Mouse (Mus musculus) CH12.LX (cell line): ENCODE measurements around the gene Lmf2. TPM values are rescaled to one million over a fixed set of nuclear protein-coding genes. Genes with fewer than 3 reads are reported as not detected.

Experiments used
- DNase-seq: peaks from one replicate; pipeline ENCODE4 v3.0.0-alpha.2; 2013; ENCODE audit errors: extremely low read depth
- H3K27ac ChIP-seq: 2 replicates; pipeline ENCODE4 v1.5.1; 2012; ENCODE audit warnings: low read depth, mild to moderate bottlenecking, control low read depth, moderate library complexity; ENCODE audit not compliant: insufficient read depth
- H3K27me3 ChIP-seq: replicated peaks from 2 replicates; pipeline ENCODE3; 2012; ENCODE audit warnings: inconsistent platforms
- H3K36me3 ChIP-seq, 2 experiments: replicated peaks in 1 of 2; 2 replicates each; pipeline versions ENCODE3 to v1.6.1; 2012; ENCODE audit warnings: inconsistent platforms in 1 of 2, low read length in 1 of 2, mild to moderate bottlenecking in 1 of 2, mixed read lengths in 1 of 2, moderate library complexity in 1 of 2; ENCODE audit not compliant: control insufficient read depth in 1 of 2, insufficient read depth in 1 of 2
- H3K4me1 ChIP-seq, 2 experiments: 2 replicates each; pipeline ENCODE4 v1.6.1; 2012; ENCODE audit warnings: inconsistent platforms in 1 of 2, moderate library complexity in 1 of 2; ENCODE audit not compliant: insufficient read depth in 2 of 2, control insufficient read depth in 1 of 2
- H3K4me2 ChIP-seq: 2 replicates; pipeline ENCODE4 v1.6.1; 2012; ENCODE audit warnings: low read depth, mild to moderate bottlenecking, control low read depth; ENCODE audit not compliant: poor library complexity, insufficient read depth, severe bottlenecking
- H3K4me3 ChIP-seq, 3 experiments: fragments of 150-350 bp in 1 of 3; sonication (generic) in 1 of 3; replicated peaks in 1 of 3; 2 replicates each; pipeline versions ENCODE3 to v1.5.1; 2011 to 2012; ENCODE audit warnings: low read depth in 2 of 3, low read length in 2 of 3, mild to moderate bottlenecking in 2 of 3, moderate library complexity in 2 of 3, control low read depth in 1 of 3, improper control_type of control experiment in 1 of 3, inconsistent platforms in 1 of 3, mixed read lengths in 1 of 3; ENCODE audit not compliant: poor library complexity in 1 of 3
- H3K79me2 ChIP-seq: replicated peaks from 2 replicates; pipeline ENCODE4 v1.6.1; 2012; ENCODE audit warnings: mild to moderate bottlenecking, moderate library complexity; ENCODE audit not compliant: control insufficient read depth, poor library complexity, insufficient read depth, severe bottlenecking; ENCODE audit errors: extremely low read depth
- H3K9ac ChIP-seq: 2 replicates; pipeline ENCODE4 v1.6.1; 2012; ENCODE audit warnings: low read depth, mild to moderate bottlenecking, control low read depth, moderate library complexity; ENCODE audit not compliant: insufficient read depth
- H3K9me3 ChIP-seq: replicated peaks from 2 replicates; pipeline ENCODE3; 2012; ENCODE audit warnings: low read length, inconsistent platforms, mixed read lengths
- CHD1 ChIP-seq: IDR thresholded peaks from 2 replicates; pipeline ENCODE4 v1.6.1; 2012; ENCODE audit warnings: low read depth, low read length, improper control_type of control experiment, inconsistent platforms
- CTCF ChIP-seq, 2 experiments: IDR thresholded peaks in 1 of 2; conservative IDR thresholded peaks in 1 of 2; 2 replicates each; pipeline ENCODE4 v1.5.1; 2011 to 2012; ENCODE audit warnings: low read depth in 2 of 2, low read length in 2 of 2, improper control_type of control experiment in 1 of 2, inconsistent platforms in 1 of 2, mild to moderate bottlenecking in 1 of 2, moderate library complexity in 1 of 2
- ELF1 ChIP-seq: IDR thresholded peaks from 2 replicates; pipeline ENCODE4 v1.6.1; 2014; ENCODE audit warnings: low read depth, mild to moderate bottlenecking, inconsistent platforms, low read length, improper control_type of control experiment
- ETS1 ChIP-seq: conservative IDR thresholded peaks from 2 replicates; pipeline ENCODE4 v1.6.1; 2012; ENCODE audit warnings: low read depth, mild to moderate bottlenecking, inconsistent platforms, low read length, improper control_type of control experiment, moderate library complexity
- GABPA ChIP-seq: IDR thresholded peaks from 2 replicates; pipeline ENCODE4 v1.6.1; 2012; ENCODE audit warnings: low read depth, low read length, improper control_type of control experiment, inconsistent platforms; ENCODE audit not compliant: insufficient replicate concordance
- MAX ChIP-seq: IDR thresholded peaks from 2 replicates; pipeline ENCODE4 v1.6.1; 2011; ENCODE audit warnings: low read length, improper control_type of control experiment
- NRF1 ChIP-seq: IDR thresholded peaks from 2 replicates; pipeline ENCODE4 v1.6.1; 2014; ENCODE audit warnings: low read depth, mild to moderate bottlenecking, inconsistent platforms, low read length, improper control_type of control experiment, moderate library complexity
- POLR2AphosphoS2 ChIP-seq: IDR thresholded peaks from 2 replicates; pipeline ENCODE4 v1.6.1; 2011; ENCODE audit warnings: low read depth, low read length, improper control_type of control experiment
- RCOR1 ChIP-seq: conservative IDR thresholded peaks from 2 replicates; pipeline ENCODE4 v1.6.1; 2012; ENCODE audit warnings: low read depth, mild to moderate bottlenecking, inconsistent platforms, low read length, improper control_type of control experiment
- TCF12 ChIP-seq: IDR thresholded peaks from 2 replicates; pipeline ENCODE4 v1.6.1; 2014; ENCODE audit warnings: low read depth, mild to moderate bottlenecking, inconsistent platforms, low read length, improper control_type of control experiment
- USF1 ChIP-seq: IDR thresholded peaks from 2 replicates; pipeline ENCODE4 v1.6.1; 2014; ENCODE audit warnings: low read depth, mild to moderate bottlenecking, inconsistent platforms, low read length, improper control_type of control experiment
- dilution Hi-C: fragments of 300-500 bp; cut with MboI; formaldehyde crosslinking; loops from 2 replicates; pipeline ENCODE4 v1.14.3; 2020; ENCODE audit warnings: low sequenced_read_pairs; ENCODE audit not compliant: extremely low pct_unique_long_range_greater_than_20kb, extremely low pct_ligation_motif_present
- in situ Hi-C: fragments of 300-500 bp; cut with MboI; formaldehyde crosslinking; loops from 3 replicates; pipeline ENCODE4 v1.14.3; 2019; ENCODE audit warnings: low sequenced_read_pairs, low pct_ligation_motif_present, low pct_unique_long_range_greater_than_20kb, mixed read lengths
- polyA plus RNA-seq: library from polyadenylated mRNA; unstranded; fragments of >175 nt; gene quantifications from 2 replicates; pipeline ENCODE4 v1.2.1, GENCODE M21; 2012; ENCODE audit warnings: low read depth; ENCODE audit not compliant: insufficient read length
- total RNA-seq, 2 experiments: library from RNA; depleted of rRNA; stranded (reverse); fragments of 300-350 nt in 1 of 2; fragments of >200 nt in 1 of 2; gene quantifications; 2 replicates each; pipeline ENCODE4 v1.2.3; 2012 to 2014

The Lmf2 gene
- total and polyA plus RNA-seq, 3 experiments, result 9.9 to 36.2 (median 18.5) TPM

DNA sequence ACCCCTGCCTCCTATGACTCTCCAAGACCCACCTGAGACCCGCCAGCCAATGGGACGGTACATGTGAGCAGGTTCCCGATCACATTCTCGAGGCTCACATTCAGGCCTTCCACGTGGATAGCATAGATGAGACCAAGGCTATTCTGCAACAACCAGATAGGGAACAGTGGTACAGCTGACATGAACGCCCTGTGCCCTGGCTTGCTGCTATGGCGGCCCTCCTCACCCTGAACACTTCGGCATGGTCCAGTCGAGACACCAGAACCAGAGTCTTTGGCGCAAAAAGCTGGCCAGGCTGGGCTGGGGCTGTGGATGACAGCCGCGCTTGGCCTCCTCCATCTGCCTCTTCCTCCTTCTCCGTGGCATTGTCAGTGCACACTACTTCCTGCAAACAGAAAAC lies 48.0 kb downstream of the Lmf2 start:
- DNase-seq, result no peak

GRCm38 (mm10) chr15:89305966-89306365 lies 49.5 kb downstream of the Lmf2 start:
- Histone ChIP-seq H3K27me3 (no peaks in the 10 kb centered on the region), H3K4me1 (peaks cover 27 to 40% of the 10 kb centered on the region in 2 experiments), H3K9me3 (no peaks in the 10 kb centered on the region), H3K4me3 (no peak overlapping the region), H3K4me2 (no peak overlapping the region), H3K79me2 (peaks cover 2% of the 10 kb centered on the region; the same call in 1 of the 2 replicates), H3K27ac (no peak overlapping the region), H3K9ac (no peak overlapping the region), H3K36me3 (peaks cover 56 to 70% of the 10 kb centered on the region in 2 experiments)
- dilution Hi-C loops, result no loop called here
- no peak for DNase-seq
- in situ Hi-C loops, result no loop called here
- TF ChIP-seq TCF12 (no peak), ELF1 (no peak), CHD1 (no peak), CTCF (conservative IDR thresholded peaks at IDR 0.05 in 1 of 2, IDR thresholded peaks at IDR 0.05 in 1 of 2; ENCODE audit: low read depth in 2 of 2, low read length in 2 of 2) (no peak), POLR2AphosphoS2 (no peak), NRF1 (no peak), MAX (no peak), GABPA (no peak), USF1 (no peak), ETS1 (no peak), RCOR1 (no peak)

More for the DNA sequence above, 48.0 kb downstream of the Lmf2 start:
- no peak overlapping the region for H3K4me3 ChIP-seq
- H3K27ac ChIP-seq, result no peak overlapping the region
- H3K4me2 ChIP-seq, result no peak overlapping the region
- TF ChIP-seq GABPA, result no peak
- H3K9ac ChIP-seq, result no peak overlapping the region
- H3K79me2 ChIP-seq, result peaks cover 11% of the 10 kb centered on the region; the same call in 1 of the 2 replicates
- peaks cover 28 to 54% of the 10 kb centered on the region in 2 experiments for H3K4me1 ChIP-seq
- H3K36me3 ChIP-seq, result peaks cover 46 to 61% of the 10 kb centered on the region in 2 experiments
- no peaks in the 10 kb centered on the region for H3K27me3 ChIP-seq
- in situ Hi-C loops, result no loop called here
- no peaks in the 10 kb centered on the region for H3K9me3 ChIP-seq
- dilution Hi-C loops, result no loop called here

Other genes starting within 250 kb of the Lmf2 start
Only the 20 nearest of the 25 such genes appear.
- 7.4 and 11.4 TPM in 2 replicates for gene Mapk11, start 206.0 kb downstream of the Lmf2 start, total RNA-seq (2012; rRNA removed)
- gene Mapk11, start 206.0 kb downstream of the Lmf2 start, total RNA-seq (2014; rRNA removed), result 3.5 and 3.9 TPM in 2 replicates
- 5.2 and 5.3 TPM in 2 replicates for gene Mapk11, start 206.0 kb downstream of the Lmf2 start, polyA plus RNA-seq
- gene Plxnb2, start 174.9 kb downstream of the Lmf2 start, total RNA-seq (2012; rRNA removed), result 40.1 and 51.5 TPM in 2 replicates
- 2.7 and 2.9 TPM in 2 replicates for gene Plxnb2, start 174.9 kb downstream of the Lmf2 start, total RNA-seq (2014; rRNA removed)
- gene Plxnb2, start 174.9 kb downstream of the Lmf2 start, polyA plus RNA-seq, result 4.3 and 4.5 TPM in 2 replicates
- 6.6 and 9.0 TPM in 2 replicates for gene Dennd6b, start 159.2 kb downstream of the Lmf2 start, total RNA-seq (2012; rRNA removed)
- gene Dennd6b, start 159.2 kb downstream of the Lmf2 start, total RNA-seq (2014; rRNA removed), result 4.1 and 4.5 TPM in 2 replicates
- 8.8 and 9.1 TPM in 2 replicates for gene Dennd6b, start 159.2 kb downstream of the Lmf2 start, polyA plus RNA-seq
- gene Ppp6r2, start 144.1 kb downstream of the Lmf2 start, total RNA-seq (2012; rRNA removed), result 10.0 and 14.7 TPM in 2 replicates
- 5.8 and 8.7 TPM in 2 replicates for gene Ppp6r2, start 144.1 kb downstream of the Lmf2 start, total RNA-seq (2014; rRNA removed)
- 6.8 and 10.3 TPM in 2 replicates for gene Ppp6r2, start 144.1 kb downstream of the Lmf2 start, polyA plus RNA-seq
- 64.6 and 79.1 TPM in 2 replicates for gene Sbf1, start 40.3 kb downstream of the Lmf2 start, total RNA-seq (2012; rRNA removed)
- gene Sbf1, start 40.3 kb downstream of the Lmf2 start, total RNA-seq (2014; rRNA removed), result 22.6 and 34.6 TPM in 2 replicates
- gene Sbf1, start 40.3 kb downstream of the Lmf2 start, polyA plus RNA-seq, result 65.3 and 69.3 TPM in 2 replicates
- gene Adm2, start 32.9 kb downstream of the Lmf2 start, total RNA-seq (2012; rRNA removed), result 1.8 and 4.5 TPM in 2 replicates
- 0.18 and 0.23 TPM in 2 replicates for gene Adm2, start 32.9 kb downstream of the Lmf2 start, total RNA-seq (2014; rRNA removed)
- 0.66 and 0.82 TPM in 2 replicates for gene Adm2, start 32.9 kb downstream of the Lmf2 start, polyA plus RNA-seq
- gene Miox, start 21.3 kb downstream of the Lmf2 start, total RNA-seq (2012; rRNA removed), result not detected in 2 replicates
- gene Miox, start 21.3 kb downstream of the Lmf2 start, total RNA-seq (2014; rRNA removed), result not detected in 2 replicates
- gene Miox, start 21.3 kb downstream of the Lmf2 start, polyA plus RNA-seq, result not detected in 2 replicates
- 134 and 151 TPM in 2 replicates for gene Ncaph2, start 60 bp upstream of the Lmf2 start, total RNA-seq (2012; rRNA removed)
- gene Ncaph2, start 60 bp upstream of the Lmf2 start, total RNA-seq (2014; rRNA removed), result 106 and 108 TPM in 2 replicates
- gene Ncaph2, start 60 bp upstream of the Lmf2 start, polyA plus RNA-seq, result 95.4 and 122 TPM in 2 replicates
- gene Sco2, start 18.2 kb upstream of the Lmf2 start, total RNA-seq (2012; rRNA removed), result 34.7 and 35.7 TPM in 2 replicates
- gene Sco2, start 18.2 kb upstream of the Lmf2 start, total RNA-seq (2014; rRNA removed), result 24.9 and 27.2 TPM in 2 replicates
- gene Sco2, start 18.2 kb upstream of the Lmf2 start, polyA plus RNA-seq, result 12.3 and 17.1 TPM in 2 replicates
- gene Tymp, start 21.4 kb upstream of the Lmf2 start, total RNA-seq (2012; rRNA removed), result 1.1 and 1.4 TPM in 2 replicates
- 2.3 and 2.4 TPM in 2 replicates for gene Tymp, start 21.4 kb upstream of the Lmf2 start, total RNA-seq (2014; rRNA removed)
- gene Tymp, start 21.4 kb upstream of the Lmf2 start, polyA plus RNA-seq, result 1.1 and 1.5 TPM in 2 replicates
- not detected in 2 replicates for gene Odf3b, start 23.6 kb upstream of the Lmf2 start, total RNA-seq (2012; rRNA removed)
- gene Odf3b, start 23.6 kb upstream of the Lmf2 start, total RNA-seq (2014; rRNA removed), result not detected in 2 replicates
- gene Odf3b, start 23.6 kb upstream of the Lmf2 start, polyA plus RNA-seq, result not detected in 2 replicates
- gene Klhdc7b, start 29.3 kb upstream of the Lmf2 start, total RNA-seq (2012; rRNA removed), result not detected in 2 replicates
- not detected in 2 replicates for gene Klhdc7b, start 29.3 kb upstream of the Lmf2 start, total RNA-seq (2014; rRNA removed)
- gene Klhdc7b, start 29.3 kb upstream of the Lmf2 start, polyA plus RNA-seq, result not detected in 2 replicates
- not detected in 2 replicates for gene Syce3, start 54.8 kb upstream of the Lmf2 start, total RNA-seq (2012; rRNA removed)
- not detected in 2 replicates for gene Syce3, start 54.8 kb upstream of the Lmf2 start, total RNA-seq (2014; rRNA removed)
- gene Syce3, start 54.8 kb upstream of the Lmf2 start, polyA plus RNA-seq, result not detected in 2 replicates
- gene Cpt1b, start 70.2 kb upstream of the Lmf2 start, total RNA-seq (2012; rRNA removed), result 1.6 and 2.1 TPM in 2 replicates
- 1.2 and 1.5 TPM in 2 replicates for gene Cpt1b, start 70.2 kb upstream of the Lmf2 start, total RNA-seq (2014; rRNA removed)
- gene Cpt1b, start 70.2 kb upstream of the Lmf2 start, polyA plus RNA-seq, result 0.44 and 2.1 TPM in 2 replicates
- 3.6 and 6.3 TPM in 2 replicates for gene C730034F03Rik, start 73.9 kb upstream of the Lmf2 start, total RNA-seq (2012; rRNA removed)
- gene C730034F03Rik, start 73.9 kb upstream of the Lmf2 start, total RNA-seq (2014; rRNA removed), result 0.35 and 0.36 TPM in 2 replicates
- 0.44 and 1.1 TPM in 2 replicates for gene C730034F03Rik, start 73.9 kb upstream of the Lmf2 start, polyA plus RNA-seq
- gene Gm44502, start 74.0 kb upstream of the Lmf2 start, total RNA-seq (2012; rRNA removed), result 0.13 and 0.34 TPM in 2 replicates
- gene Gm44502, start 74.0 kb upstream of the Lmf2 start, total RNA-seq (2014; rRNA removed), result 0.15 TPM in 1 of 2 replicates, not detected in the other
- gene Gm44502, start 74.0 kb upstream of the Lmf2 start, polyA plus RNA-seq, result 1.9 TPM in 1 of 2 replicates, not detected in the other
- 24.0 and 26.4 TPM in 2 replicates for gene Chkb, start 74.2 kb upstream of the Lmf2 start, total RNA-seq (2012; rRNA removed)
- gene Chkb, start 74.2 kb upstream of the Lmf2 start, total RNA-seq (2014; rRNA removed), result 21.1 and 25.9 TPM in 2 replicates
- 25.0 and 31.8 TPM in 2 replicates for gene Chkb, start 74.2 kb upstream of the Lmf2 start, polyA plus RNA-seq
- 0.04 TPM in 1 of 2 replicates, not detected in the other for gene Mapk8ip2, start 98.3 kb upstream of the Lmf2 start, total RNA-seq (2012; rRNA removed)
- not detected in 2 replicates for gene Mapk8ip2, start 98.3 kb upstream of the Lmf2 start, total RNA-seq (2014; rRNA removed)
- not detected in 2 replicates for gene Mapk8ip2, start 98.3 kb upstream of the Lmf2 start, polyA plus RNA-seq
- gene Arsa, start 121.8 kb upstream of the Lmf2 start, total RNA-seq (2012; rRNA removed), result 6.3 and 9.3 TPM in 2 replicates
- gene Arsa, start 121.8 kb upstream of the Lmf2 start, total RNA-seq (2014; rRNA removed), result 8.3 and 10.3 TPM in 2 replicates
- 9.5 and 9.9 TPM in 2 replicates for gene Arsa, start 121.8 kb upstream of the Lmf2 start, polyA plus RNA-seq
- not detected in 2 replicates for gene Shank3, start 144.0 kb upstream of the Lmf2 start, total RNA-seq (2012; rRNA removed)
- gene Shank3, start 144.0 kb upstream of the Lmf2 start, total RNA-seq (2014; rRNA removed), result not detected in 2 replicates
- not detected in 2 replicates for gene Shank3, start 144.0 kb upstream of the Lmf2 start, polyA plus RNA-seq